Mouse (Mus musculus) lung, postnatal 36 days (tissue): ENCODE results near the gene Sowahd.
"Not testable (repeated sequence)": the region's sequence is repeated elsewhere in the genome, so short reads cannot be mapped to it uniquely, and the experiment has no call there.

ENCODE experiments used
- DNase-seq: peaks from one replicate; pipeline ENCODE4 v3.0.0; 2022; ENCODE audit warnings: mixed read lengths

Gene Sowahd

DNA sequence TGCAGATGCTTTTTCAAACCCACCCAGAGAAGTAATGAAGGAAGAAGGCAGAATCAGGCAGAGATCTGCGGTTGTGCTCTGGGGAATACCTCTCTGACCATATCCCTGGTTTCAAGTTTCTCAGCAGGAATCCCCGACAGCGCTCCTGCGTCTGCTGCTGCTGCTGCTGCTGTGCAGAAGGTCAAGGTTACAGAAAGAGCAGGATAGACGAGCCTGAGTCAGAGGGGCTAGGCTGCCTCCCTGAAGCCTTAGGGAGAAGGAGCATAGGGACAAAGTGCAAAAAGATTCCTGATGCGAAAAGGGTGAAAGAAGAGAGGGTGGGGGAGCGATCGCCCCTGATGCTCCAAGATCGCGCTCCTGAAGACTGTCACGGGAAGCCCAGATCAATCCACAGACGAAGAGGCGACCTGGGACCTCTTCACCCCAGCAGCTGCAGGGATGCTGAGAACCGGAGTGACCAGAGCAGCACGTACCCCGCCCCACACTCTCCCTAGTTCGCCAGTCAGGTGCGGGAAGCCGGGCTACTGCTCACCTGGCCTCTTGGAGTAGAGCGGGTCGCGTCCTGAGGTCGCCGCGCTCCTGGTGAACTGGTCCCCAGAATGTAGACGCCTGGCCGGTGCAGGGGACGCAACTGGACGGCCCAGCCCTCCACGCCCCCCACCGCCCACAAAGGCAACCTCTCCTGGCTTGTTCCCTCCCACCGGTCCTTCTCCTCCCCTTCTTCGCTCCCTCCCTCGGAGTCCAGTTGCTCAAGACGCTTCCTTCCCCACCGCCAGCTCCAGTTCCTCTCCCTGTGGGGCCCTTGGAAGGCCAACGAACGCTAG, at the start of gene Sowahd:
TSS of gene Sowahd (plus strand) at position 780 of the 824 bp plus-strand sequence.
- DNase-seq, result peak; percentile 3

DNA sequence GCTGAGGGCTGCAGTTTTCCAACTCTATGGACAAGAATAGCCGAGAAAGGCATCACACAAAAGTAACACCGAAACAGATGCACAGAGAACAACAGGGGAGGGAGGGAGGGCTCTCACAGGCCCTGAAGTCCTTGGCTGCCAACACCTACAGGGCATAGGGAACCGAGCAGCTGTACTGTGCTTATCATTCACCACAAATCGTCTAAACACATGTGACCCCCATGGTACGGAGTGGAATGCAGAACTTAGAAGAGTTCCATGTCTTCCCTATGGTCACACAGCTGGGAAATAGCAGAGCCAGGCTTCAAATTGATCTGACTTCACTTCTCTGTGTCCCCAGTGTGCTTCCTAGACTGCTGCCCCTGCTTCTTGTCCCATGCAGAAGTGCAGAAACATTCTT, 34.8 kb upstream of the Sowahd start:
- no peak for DNase-seq

DNA sequence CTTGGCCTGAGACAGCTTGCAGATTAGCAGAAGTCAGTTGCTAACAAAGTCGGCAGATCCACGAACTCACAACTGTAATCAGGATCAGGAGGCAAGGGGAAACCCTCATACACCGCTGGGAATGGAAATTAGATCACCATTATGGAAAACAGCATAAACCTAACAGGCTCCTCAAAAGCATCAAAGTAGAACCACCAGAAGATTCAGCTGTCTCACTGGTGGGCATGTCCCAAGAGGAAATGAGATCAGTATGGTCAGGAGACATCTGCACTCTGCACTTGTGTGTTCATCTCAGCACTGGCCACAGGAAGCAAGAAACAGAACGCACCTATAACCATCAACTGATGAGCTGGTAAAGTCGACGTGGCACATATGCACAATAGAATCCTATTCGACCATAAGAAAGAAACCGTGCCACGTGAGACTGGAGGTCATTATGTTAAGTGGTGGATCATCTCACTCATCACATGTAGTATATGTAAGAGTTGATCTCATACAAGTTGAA, 30.4 kb upstream of the Sowahd start:
- no peak for DNase-seq

DNA sequence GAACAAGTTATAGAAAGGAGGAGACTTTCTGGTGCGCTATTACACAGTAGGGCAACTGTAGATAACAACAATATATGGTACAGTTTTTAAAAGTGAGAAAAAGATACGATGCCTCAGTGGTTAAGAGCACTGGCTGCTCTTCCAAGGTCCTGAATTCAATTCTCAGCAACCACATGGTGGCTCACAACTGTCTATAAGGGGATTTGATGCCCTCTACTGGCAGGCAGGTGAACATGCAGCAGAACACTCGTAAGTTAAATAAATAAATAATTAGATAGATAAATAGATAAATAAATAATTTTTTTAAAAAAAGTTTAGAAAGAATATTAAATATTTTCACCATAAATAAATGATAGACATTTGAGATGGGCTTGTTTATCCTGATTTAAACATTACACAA, 29.6 kb upstream of the Sowahd start:
- no peak for DNase-seq

DNA sequence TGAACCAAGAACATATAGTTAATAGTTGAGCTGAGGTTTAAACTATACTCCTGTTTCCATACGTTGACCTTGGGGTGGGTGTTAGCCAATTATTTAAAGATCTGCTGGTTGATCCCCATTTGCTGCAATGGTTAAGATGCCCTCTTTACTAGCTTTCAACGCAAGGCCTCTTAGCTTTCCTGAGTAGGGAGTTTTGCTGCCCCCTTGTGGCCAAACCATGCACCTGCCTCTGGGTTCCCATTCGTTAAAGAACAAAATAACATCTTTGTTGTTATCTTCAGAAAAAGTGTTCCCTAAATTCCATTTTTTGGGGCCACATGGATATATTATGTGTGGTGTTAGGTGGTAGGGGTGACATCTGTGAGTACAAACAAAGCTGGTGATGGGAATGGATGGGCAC, 26.0 kb upstream of the Sowahd start:
- peak; percentile 70 for DNase-seq

DNA sequence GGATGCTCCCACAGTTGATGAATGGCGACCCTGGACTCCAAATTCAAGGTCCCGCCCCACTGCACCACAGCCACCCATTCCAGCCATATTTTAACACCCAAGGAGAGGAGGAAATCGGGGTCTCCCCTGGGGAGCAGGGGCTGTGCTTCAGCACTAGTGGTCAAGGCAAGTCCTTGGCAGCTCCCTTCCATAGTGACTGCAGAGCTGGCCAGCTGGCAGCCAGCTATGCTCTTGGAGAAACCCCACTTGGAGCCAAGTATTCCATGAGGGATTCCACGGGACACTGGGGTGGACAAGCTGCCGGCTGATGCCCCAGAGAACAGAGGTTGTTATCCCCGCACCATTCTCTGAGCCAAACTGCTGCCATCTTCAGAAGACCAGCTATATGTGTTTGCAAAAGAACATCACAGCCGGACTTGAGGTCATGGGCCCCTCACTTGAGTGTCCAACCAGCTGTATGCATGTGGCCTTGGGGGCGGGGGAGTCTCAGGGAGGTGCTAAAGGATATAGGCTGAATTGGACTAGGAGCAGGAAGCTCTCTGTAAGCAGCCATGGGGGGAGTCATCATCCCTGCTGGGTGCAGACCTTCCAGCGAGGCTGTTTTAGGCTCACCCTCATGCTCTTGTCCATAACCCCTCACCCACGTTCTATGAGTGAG, 24.9 kb upstream of the Sowahd start:
- no peak for DNase-seq

DNA sequence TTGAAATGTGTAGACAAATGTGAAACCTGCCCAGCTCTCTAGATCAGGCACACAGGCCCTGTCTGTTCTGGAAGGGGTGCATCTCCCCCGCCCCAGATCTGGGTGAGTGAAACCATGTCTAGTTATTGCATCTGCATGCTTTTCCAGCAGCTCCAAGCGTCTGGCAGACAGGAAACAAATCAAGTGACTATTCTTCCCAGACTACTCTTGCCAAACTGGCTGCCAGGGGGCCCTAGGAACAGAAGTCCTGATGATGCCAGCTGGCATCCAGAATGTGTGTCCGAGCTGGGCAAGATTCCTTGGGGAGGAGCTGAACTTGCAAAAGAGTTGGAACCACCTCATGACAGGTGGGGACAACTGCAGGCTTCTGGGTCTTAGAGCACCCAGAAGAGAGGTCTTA, 20.3 kb upstream of the Sowahd start:
- DNase-seq, result peak; percentile 5

DNA sequence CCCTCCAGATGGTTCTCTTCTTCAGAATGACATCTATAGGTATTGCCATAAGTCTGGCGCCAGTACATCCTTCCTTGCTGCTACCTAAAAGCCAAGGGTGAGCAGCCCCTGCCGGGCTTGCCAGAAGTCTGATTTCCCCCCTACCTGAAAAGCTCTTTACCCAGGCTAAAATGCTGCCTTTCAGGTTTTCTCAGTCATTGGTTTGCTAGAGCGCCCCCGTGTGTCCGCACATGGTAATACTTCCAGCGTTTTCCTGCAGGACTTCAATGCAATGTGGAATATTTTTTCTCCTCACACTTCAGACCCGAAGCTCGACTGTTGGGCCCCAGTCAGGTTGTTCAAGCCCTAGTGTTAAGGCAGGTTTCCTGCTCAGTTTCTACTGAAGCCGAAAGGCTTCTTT, 5.9 kb upstream of the Sowahd start:
- peak; percentile 63 for DNase-seq

DNA sequence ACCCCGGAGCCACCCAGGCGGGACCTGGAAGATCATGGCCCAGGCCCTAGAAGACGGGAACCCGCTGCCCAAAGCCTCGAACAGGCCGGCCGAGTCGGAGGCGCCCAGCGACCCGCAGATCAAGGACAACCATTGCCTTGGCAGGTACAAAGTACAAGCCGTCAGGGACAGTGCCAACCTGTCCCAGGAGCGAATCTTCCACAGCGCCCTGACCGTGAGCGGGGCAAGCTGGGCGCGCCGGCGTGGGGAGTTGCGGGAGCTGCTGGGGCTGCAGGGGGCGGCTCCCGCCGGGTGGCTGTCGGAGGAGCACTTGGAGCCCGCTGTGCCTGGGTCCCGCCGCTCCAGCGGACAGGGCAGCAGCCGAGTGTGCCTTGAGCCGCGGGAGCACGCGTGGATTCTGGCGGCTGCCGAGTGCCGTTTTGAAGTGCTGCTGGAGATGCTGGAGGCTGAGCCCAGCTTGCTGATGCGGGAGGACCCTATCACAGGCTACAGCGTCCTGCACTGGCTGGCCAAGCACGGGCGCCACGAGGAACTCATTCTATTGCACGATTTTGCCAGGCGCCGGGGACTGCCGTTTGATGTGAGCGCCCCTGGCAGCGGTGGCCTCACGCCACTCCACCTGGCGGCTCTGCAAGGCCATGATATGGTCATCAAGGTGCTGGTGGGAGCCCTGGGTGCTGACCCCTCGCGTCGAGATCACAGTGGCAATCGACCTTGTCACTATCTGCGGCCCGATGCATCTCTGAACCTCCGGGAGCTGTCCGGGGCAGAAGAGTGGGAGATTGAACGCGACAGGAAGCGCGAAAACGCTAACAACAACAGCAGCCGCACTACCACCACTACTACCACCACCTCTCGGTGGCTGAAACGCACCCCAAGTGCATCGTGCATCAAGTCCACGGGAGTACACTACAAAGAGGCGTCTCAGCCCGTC, 512 bp downstream of the Sowahd start:
- DNase-seq, result no peak

DNA sequence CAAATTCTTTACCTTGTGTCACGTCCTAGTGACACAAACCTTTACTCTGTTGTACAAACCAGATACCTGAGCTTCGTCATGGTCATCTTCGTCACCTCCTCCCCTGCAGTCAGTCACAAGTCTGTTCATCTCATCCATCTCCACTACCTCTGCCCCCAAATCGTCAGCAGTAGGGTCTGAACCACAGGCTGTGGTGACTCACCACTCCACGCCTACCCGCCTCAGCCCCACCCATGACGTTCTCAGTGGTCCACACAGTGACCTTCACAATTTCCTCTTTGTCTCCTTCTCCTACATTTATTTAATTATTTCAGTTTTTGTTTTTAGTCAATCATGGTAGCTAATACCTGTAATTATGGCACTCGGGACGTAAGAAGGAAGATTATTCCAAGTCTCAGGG, 15.3 kb downstream of the Sowahd start:
- DNase-seq, result no peak

DNA sequence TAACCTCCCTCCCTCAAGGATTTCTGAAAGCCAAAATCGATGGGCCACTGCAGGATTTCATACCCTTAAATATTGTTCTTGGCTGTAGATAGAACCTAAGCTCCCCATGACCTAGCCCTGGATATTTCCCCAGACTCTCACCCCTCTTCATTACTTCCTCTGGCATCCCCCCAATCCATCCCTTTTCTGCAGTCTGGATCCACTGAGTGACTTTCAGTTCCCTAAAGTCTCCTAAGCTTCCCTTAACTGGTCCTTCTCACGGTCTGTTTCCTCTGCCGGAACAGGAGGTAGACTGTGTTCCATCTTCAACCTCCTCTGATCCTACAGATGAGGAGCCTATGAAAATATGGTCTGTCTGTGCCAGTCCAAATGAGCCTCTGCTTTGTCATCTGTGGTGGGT, 18.7 kb downstream of the Sowahd start:
- DNase-seq, result no peak

DNA sequence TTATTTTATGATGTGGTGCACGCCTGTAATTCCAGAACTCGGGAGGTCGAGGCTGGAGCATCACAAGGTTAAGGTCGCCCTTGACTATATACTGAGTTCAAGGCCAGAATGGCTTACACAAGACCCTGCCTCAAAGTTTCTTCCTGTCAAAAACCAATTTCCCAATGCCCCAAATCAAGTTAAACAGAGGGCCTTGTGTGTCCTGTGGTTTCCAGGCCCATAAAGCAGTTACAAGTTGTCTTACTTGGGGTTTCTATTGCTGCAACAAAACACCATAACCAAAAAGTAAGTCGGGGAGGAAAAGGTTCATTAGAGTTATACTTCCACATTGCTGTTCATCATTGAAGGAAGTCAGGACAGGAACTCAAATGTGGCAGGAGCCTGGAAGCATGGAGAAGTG, 20.1 kb downstream of the Sowahd start:
- DNase-seq, result no peak

DNA sequence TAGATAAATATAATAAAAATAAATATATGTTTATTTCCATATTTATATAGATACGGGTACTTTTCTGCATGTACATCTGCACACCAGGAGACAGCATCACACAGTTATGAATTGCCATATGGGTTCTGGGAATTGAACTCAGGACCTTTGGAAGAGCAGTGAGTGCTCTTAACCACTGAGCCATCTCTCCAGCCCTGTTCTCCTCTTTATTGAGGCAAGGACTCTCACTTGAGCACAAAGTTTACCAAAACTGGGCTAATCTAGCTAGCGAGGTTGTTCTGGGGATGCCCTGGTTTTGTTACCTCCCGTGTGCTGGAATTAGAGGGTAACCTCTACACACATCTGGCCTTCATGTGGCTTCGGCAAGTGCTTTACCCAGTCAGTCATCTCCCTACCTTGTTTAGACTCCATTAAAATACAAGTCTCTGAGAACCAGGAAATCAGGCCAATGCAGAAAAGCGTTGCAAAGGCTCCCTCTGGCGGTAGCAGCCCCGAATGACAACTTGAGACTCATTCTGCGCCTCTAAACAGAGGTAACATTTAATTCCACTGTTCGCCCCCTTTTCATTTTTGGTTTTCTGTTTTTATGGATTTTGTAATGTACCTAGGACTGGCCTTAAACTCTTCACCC, 25.7 kb downstream of the Sowahd start:
- peak; percentile 68 for DNase-seq

DNA sequence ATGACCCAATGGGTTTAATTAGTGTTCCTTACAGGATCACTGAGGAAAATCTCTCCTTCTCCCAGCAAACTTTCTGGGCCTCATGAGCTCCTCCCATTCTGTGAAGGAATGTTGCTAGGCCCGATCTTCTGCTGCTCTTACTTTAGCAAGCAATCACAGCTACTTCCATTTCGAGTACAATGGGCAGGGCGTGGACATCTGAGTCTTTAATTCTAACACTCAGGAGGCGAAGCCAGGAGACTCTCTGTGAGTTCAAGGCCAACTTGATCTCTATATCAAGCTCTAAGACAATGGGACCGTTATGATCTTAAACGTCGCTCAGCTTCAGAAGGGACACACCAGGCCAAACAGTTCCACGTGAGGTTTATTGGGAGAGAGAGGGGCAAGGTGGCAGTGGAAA, 28.0 kb downstream of the Sowahd start:
- DNase-seq, result peak; percentile 23

DNA sequence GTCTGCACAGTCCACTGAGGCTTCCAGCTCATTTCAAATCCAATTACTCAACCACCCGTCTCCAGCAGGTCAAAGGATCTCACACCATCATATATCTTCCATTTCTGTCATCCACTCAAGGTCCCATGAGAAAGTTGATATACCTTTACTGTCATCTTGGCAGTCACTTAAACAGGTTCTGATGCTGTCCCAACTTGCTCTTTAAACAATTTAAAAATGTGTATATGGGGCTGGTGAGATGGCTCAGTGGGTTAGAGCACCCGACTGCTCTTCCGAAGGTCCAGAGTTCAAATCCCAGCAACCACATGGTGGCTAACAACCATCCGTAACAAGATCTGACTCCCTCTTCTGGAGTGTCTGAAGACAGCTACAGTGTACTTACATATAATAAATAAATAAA, 31.7 kb downstream of the Sowahd start:
- not testable (repeated sequence) for DNase-seq

DNA sequence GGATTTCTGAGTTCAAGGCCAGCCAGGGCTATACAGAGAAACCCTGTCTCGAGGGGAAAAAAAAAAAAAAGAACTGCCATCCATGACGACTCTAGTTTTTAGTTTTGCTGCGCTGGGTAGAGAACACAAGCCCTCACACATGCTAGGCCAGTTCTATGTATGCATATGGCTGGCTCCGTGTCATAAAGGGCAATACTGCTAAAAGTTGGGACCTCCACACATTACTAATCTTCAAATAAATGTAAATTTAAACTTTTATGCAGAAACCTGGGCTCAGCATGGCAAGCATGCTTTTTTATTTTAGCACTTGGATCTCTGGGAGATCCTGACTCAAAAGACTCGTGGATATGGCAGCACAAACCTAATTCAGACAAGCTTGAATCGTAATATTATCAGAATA, 32.5 kb downstream of the Sowahd start:
- no peak for DNase-seq

DNA sequence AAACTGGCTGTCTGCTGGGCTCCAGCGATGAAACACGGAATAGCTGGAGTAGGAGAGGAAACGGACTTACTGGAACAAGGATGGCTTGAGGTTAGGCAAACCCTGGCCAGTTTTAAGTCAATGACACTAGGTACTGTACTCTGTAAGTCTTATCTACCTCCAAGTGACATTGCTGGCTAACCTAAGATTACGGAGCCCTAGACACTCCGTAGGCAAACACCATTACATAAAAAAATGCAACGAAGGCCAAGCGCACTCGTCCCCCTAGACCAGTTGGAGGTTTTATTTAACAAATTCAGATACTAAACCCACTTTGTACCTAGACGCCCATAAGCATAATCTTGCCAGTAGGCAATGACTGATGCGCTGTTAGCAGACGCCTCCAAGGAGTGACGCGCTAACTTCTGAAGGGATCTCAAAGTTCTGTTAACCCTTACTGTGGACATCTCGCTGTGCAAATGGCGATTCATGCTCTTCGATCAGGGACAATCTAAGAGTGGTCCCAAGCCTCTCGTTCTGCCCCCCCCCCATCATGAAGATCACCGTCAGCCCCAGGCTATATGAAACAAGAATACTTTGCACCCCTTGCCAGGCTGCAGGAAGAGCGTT, 35.8 kb downstream of the Sowahd start:
- no peak for DNase-seq

DNA sequence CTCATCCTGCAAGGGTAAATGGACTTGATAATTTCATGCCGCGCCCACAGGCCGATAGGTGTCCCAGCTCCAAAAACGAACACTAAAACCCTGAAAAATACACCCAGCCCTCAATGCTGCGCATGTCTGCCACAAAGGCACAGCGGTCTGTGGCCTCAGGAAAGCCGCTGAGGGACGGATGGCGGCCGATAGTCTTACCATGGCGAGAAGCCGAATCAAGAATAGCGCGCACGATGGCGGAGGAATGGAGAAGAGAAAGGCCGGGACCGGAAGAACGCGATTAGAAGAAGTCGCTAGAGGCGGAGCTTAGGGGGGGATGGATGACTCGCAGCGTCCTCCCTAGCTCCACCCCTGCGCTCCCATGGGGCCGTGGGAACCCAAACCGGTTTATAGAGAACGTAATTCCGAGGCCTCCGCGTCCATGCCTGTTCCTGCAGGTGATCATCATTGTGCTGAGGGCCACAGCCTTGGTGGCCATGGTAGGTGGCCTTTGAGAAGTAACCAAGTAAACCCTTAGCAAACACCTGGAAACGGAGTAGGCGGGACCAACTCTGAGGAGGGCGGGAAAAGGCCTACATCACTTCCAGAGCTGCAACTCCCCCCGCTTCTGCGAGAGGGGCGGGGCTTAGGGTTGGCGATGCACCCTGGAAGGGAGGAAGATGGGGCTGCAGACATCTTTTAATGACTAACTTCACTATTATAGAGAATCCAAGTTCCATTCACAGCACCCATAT, 36.4 kb downstream of the Sowahd start, which contains the start of gene Rpl39:
TSS of gene Rpl39 (minus strand) at position 476 of the 734 bp plus-strand sequence.
- peak; percentile 93 for DNase-seq

DNA sequence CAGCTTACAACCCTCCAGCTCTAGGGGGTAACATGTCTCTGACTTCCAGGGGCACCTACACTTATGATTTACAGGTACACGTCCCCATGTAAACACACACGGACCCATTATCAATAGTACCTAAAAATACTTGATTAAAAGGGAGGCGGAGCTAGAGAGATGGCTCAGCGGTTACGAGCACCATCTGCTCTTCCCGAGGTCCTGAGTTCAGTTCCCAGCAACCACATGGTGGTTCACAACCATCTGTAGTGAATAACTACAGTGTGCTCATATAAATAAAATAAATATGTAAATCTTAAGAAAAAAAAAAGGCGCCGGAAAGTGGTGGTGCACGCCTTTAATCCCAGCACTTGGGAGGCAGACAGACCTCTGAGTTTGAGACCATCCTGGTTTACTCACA, 37.0 kb downstream of the Sowahd start:
- DNase-seq, result no peak

DNA sequence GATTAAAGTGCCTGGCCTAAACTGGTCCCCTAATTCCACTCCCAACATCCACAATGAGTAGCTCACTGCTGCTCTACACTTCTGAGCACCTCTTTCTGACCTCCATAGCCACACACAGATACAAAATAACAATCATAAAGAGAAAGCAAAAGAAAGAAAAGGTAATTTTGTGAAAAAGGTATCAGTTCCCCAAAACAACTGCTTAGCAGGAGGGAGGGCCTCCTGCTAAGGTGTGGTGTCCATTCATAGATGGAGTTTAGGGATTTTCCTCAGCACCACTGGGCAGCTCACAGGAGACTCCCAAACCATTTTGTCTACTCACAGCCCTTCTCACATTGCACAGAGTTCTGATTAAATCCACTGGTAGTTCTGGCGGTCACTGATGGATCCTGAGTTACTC, 40.1 kb downstream of the Sowahd start:
- DNase-seq, result no peak

DNA sequence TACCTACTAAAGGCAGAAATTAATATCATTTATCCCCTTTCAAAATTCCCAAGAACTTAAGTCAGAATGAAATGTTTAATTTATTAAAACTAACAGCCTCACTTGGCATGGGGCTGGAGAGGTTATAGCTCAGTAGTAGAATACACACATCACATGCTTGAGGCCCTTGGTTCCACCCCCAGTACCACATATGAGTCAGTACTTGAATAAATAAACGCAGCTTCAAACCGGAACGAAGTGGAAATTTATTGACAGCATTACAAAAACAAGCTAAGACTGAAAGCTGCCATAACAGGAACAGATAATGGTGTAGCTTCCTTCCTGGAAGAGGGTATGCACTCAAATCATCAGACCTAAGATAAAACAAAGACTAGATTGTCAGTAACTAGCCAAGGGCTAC, 42.8 kb downstream of the Sowahd start:
- DNase-seq, result no peak
